Mouse (Mus musculus): ENCODE measurements around the gene Slc37a3.
"Not testable (repeated sequence)": the region's sequence is repeated elsewhere in the genome, so short reads cannot be mapped to it uniquely, and the experiment has no call there.

Gene Slc37a3

GRCm38 (mm10) chr6:39379224-39379623 lies 1.7 kb upstream of the Slc37a3 start:
- DNase-seq (ENCODE audit: low read depth, low spot score): no peak

- not testable (repeated sequence) for DNase-seq (ENCODE audit: low read depth, low spot score)
These were observed 823 bp upstream of the Slc37a3 start for GRCm38 (mm10) chr6:39378161-39378835.

GRCm38 (mm10) chr6:39376775-39377174 lies 700 bp downstream of the Slc37a3 start:
- no peak for DNase-seq (ENCODE audit: low read depth, low spot score)

GRCm38 (mm10) chr6:39373301-39373955 lies 4.0 kb downstream of the Slc37a3 start:
- no peak for DNase-seq (ENCODE audit: low read depth, low spot score)

- no peak for DNase-seq (ENCODE audit: low read depth, low spot score)
These were observed 4.7 kb downstream of the Slc37a3 start for GRCm38 (mm10) chr6:39372727-39373126.

GRCm38 (mm10) chr6:39372042-39372441 lies 5.4 kb downstream of the Slc37a3 start:
- DNase-seq (ENCODE audit: low read depth, low spot score): no peak

GRCm38 (mm10) chr6:39369631-39370030 lies 7.8 kb downstream of the Slc37a3 start:
- DNase-seq (ENCODE audit: low read depth, low spot score): no peak

GRCm38 (mm10) chr6:39362684-39363083 lies 14.8 kb downstream of the Slc37a3 start:
- DNase-seq (ENCODE audit: low read depth, low spot score): no peak

GRCm38 (mm10) chr6:39359207-39359606 lies 18.3 kb downstream of the Slc37a3 start:
- DNase-seq (ENCODE audit: low read depth, low spot score): not testable (repeated sequence)

- no peak for DNase-seq (ENCODE audit: low read depth, low spot score)
These were observed 28.5 kb downstream of the Slc37a3 start for GRCm38 (mm10) chr6:39348946-39349345.

GRCm38 (mm10) chr6:39347880-39348814 lies 29.3 kb downstream of the Slc37a3 start:
- peak; percentile 27 for DNase-seq (ENCODE audit: low read depth, low spot score)

GRCm38 (mm10) chr6:39346991-39347501 lies 30.4 kb downstream of the Slc37a3 start:
- no peak for DNase-seq (ENCODE audit: low read depth, low spot score)

GRCm38 (mm10) chr6:39345430-39345829 lies 32.0 kb downstream of the Slc37a3 start:
- DNase-seq (ENCODE audit: low read depth, low spot score): no peak

- peak; percentile 83 for DNase-seq (ENCODE audit: low read depth, low spot score)
These were observed 33.5 kb downstream of the Slc37a3 start for GRCm38 (mm10) chr6:39344020-39344419.

GRCm38 (mm10) chr6:39341798-39342197 lies 35.7 kb downstream of the Slc37a3 start:
- DNase-seq (ENCODE audit: low read depth, low spot score): no peak

GRCm38 (mm10) chr6:39338359-39338758 lies 39.1 kb downstream of the Slc37a3 start:
- no peak for DNase-seq (ENCODE audit: low read depth, low spot score)

GRCm38 (mm10) chr6:39334873-39335272 lies 42.6 kb downstream of the Slc37a3 start:
- DNase-seq (ENCODE audit: low read depth, low spot score): no peak

- no peak for DNase-seq (ENCODE audit: low read depth, low spot score)
These were observed 43.3 kb downstream of the Slc37a3 start for GRCm38 (mm10) chr6:39334224-39334623.

GRCm38 (mm10) chr6:39331998-39332700 lies 45.3 kb downstream of the Slc37a3 start:
- no peak for DNase-seq (ENCODE audit: low read depth, low spot score)

- DNase-seq (ENCODE audit: low read depth, low spot score): no peak
These were observed 46.5 kb downstream of the Slc37a3 start for GRCm38 (mm10) chr6:39330981-39331380.

GRCm38 (mm10) chr6:39320286-39320685 lies 57.2 kb downstream of the Slc37a3 start:
- no peak for DNase-seq (ENCODE audit: low read depth, low spot score)

Measured in forelimb bud, embryonic 11.5 days (tissue).